Comparison of ENCODE assay signal across 15 mouse cellular contexts in genomic region chr9:91405753-91406178, GRCm38 (mm10). TPM values are rescaled to one million over a fixed set of nuclear protein-coding genes. Genes with fewer than 3 reads are reported as not detected.
DNase-seq lines count a peak whose midpoint lies in the region; ATAC-seq and TF ChIP-seq lines count a peak whose summit lies in the region.
"Had no signal": no experiment of that assay in that cellular context is flagged by ENCODE, and none has a peak within 500 bp of the region (broad histone marks: within the 10 kb centered on the region; RNA-seq: fewer than 3 reads in every experiment).

No protein-coding gene starts in this region.

- H3K4me3 ChIP-seq in forebrain, postnatal 0 days (ENCODE audit: low read depth, low read length): peak overlapping the region; percentile 17
- H3K4me3 ChIP-seq in midbrain, embryonic 15.5 days: peak overlapping the region; percentile 21
- H3K4me3 ChIP-seq: stomach, embryonic 15.5 days had no signal

- TF ChIP-seq CTCF in forebrain, postnatal 0 days (IDR thresholded peaks at IDR 0.05; ENCODE audit: low read depth): no peak

- DNase-seq in R1 (ENCODE audit: low read depth, low spot score): peak; percentile 27
- peak; percentile 67 to 76 for DNase-seq in cerebellum, postnatal 14 days
- DNase-seq in forebrain, postnatal 0 days: peak; percentile 54
- DNase-seq in ovary, postnatal 10 days (ENCODE audit: low spot score): no peak
- DNase-seq in right cerebral cortex, postnatal 14 days: no peak
- no peak for DNase-seq in adrenal gland, adult (ENCODE audit: inconsistent age in 2 of 2, low spot score in 1 of 2)
- DNase-seq: lung, postnatal 10 days; right cerebral cortex, adult 18-20 months had no signal

- peaks cover 89% of the 10 kb centered on the region for H3K27me3 ChIP-seq in forebrain, postnatal 0 days (ENCODE audit: insufficient read depth, low read length)
- peaks cover 58% of the 10 kb centered on the region for H3K27me3 ChIP-seq in midbrain, embryonic 15.5 days (replicated peaks)

- 1% methylated on average over 16 of the region's 16 CpGs for WGBS in forebrain, postnatal 0 days
- under 1% methylated on average over 16 of the region's 16 CpGs for WGBS in midbrain, embryonic 15.5 days

- peak overlapping the region; percentile 34 for H3K4me2 ChIP-seq in forebrain, postnatal 0 days (ENCODE audit: low read depth)
- peak overlapping the region; percentile 36 for H3K4me2 ChIP-seq in midbrain, embryonic 15.5 days
- H3K4me2 ChIP-seq: stomach, embryonic 15.5 days had no signal

- H3K9ac ChIP-seq in forebrain, postnatal 0 days: 0 out of 2 replicates have a peak overlapping the region, but pooled peaks have one; percentile 14
- H3K9ac ChIP-seq in midbrain, embryonic 15.5 days: no peak overlapping the region
- H3K9ac ChIP-seq: stomach, embryonic 15.5 days had no signal

- H3K4me1 ChIP-seq in forebrain, postnatal 0 days (ENCODE audit: insufficient read depth): no peaks in the 10 kb centered on the region
- no peaks in the 10 kb centered on the region for H3K4me1 ChIP-seq in midbrain, embryonic 15.5 days
- H3K4me1 ChIP-seq: stomach, embryonic 15.5 days had no signal

- 0 out of 2 replicates have a peak overlapping the region, but pooled peaks have one; percentile 35 for H3K27ac ChIP-seq in forebrain, postnatal 0 days (ENCODE audit: low read depth, low read length)
- peak overlapping the region; percentile 40; the same call in 1 of the 2 replicates for H3K27ac ChIP-seq in midbrain, embryonic 15.5 days
- H3K27ac ChIP-seq: stomach, embryonic 15.5 days had no signal

- no peaks in the 10 kb centered on the region for H3K36me3 ChIP-seq in forebrain, postnatal 0 days (ENCODE audit: insufficient read depth)
- H3K36me3 ChIP-seq in midbrain, embryonic 15.5 days (replicated peaks): no peaks in the 10 kb centered on the region
- H3K36me3 ChIP-seq: stomach, embryonic 15.5 days had no signal

- H3K9me3 ChIP-seq in forebrain, postnatal 0 days (ENCODE audit: low read length): no peaks in the 10 kb centered on the region
- H3K9me3 ChIP-seq in midbrain, embryonic 15.5 days: no peaks in the 10 kb centered on the region
- H3K9me3 ChIP-seq: stomach, embryonic 15.5 days had no signal

- peak; percentile 36; the same call in 1 of the 2 replicates for ATAC-seq in forebrain, postnatal 0 days
- no peak for ATAC-seq in midbrain, embryonic 15.5 days (replicated peaks)
- no peak for ATAC-seq in inflammation-experienced regulatory T-cells, adult 6 months
- ATAC-seq: CD4-positive, CD25-positive, alpha-beta regulatory T cell, adult 4 months; intestine, embryonic 16.5 days had no signal

RNA-seq across cellular contexts. Expression of gene Zic1, which starts 40.2 kb away (rescaled TPM):
- 65.4 and 127 TPM in 2 replicates for total RNA-seq in forebrain, postnatal 0 days (2014; rRNA removed)
- polyA plus RNA-seq in forebrain, postnatal 0 days (2015; fragmentation: Nextera tagmentation; extraction: Ambion mirVana): 4.4 and 8.9 TPM in 2 replicates
- polyA plus RNA-seq in midbrain, embryonic 15.5 days (2015; fragmentation: Nextera tagmentation; extraction: Ambion mirVana): 10.0 and 11.6 TPM in 2 replicates
- polyA plus RNA-seq in inflammation-experienced regulatory T-cells, adult 6 months (2017; shearing (Covaris generic)): not detected
- total RNA-seq: adrenal gland, adult 18-20 months had no signal
- polyA plus RNA-seq: CD4-positive, CD25-positive, alpha-beta regulatory T cell, adult 4 months; gonadal fat pad, adult 2 months; intestine, embryonic 16.5 days had no signal

RNA-seq across cellular contexts. Expression of gene Zic4, which starts 43.6 kb away (rescaled TPM):
- 44.3 and 99.2 TPM in 2 replicates for total RNA-seq in forebrain, postnatal 0 days (2014; rRNA removed)
- 24.7 and 48.1 TPM in 2 replicates for polyA plus RNA-seq in forebrain, postnatal 0 days (2015; fragmentation: Nextera tagmentation; extraction: Ambion mirVana)
- 53.1 and 59.1 TPM in 2 replicates for polyA plus RNA-seq in midbrain, embryonic 15.5 days (2015; fragmentation: Nextera tagmentation; extraction: Ambion mirVana)
- polyA plus RNA-seq in inflammation-experienced regulatory T-cells, adult 6 months (2017; shearing (Covaris generic)): not detected
- total RNA-seq: adrenal gland, adult 18-20 months had no signal
- polyA plus RNA-seq: gonadal fat pad, adult 2 months; intestine, embryonic 16.5 days had no signal

Comparison
In these comparisons a context has a peak if more than half of its experiments do, and no peak if none do; other contexts are left out.
1. DNase-seq: peak in R1 (single experiment), cerebellum, postnatal 14 days (2 of 2) and forebrain, postnatal 0 days (single experiment); none in ovary, postnatal 10 days (single experiment), right cerebral cortex, postnatal 14 days (single experiment) and adrenal gland, adult (0 of 2).
2. RNA of gene Zic4, which starts 43.6 kb away (polyA plus RNA-seq): 53.1 to 59.1 TPM in midbrain, embryonic 15.5 days and 24.7 to 48.1 TPM in forebrain, postnatal 0 days; not detected in inflammation-experienced regulatory T-cells, adult 6 months; every median in the first group is over 10 times any median in the second.